Mouse (Mus musculus): ENCODE results near the gene Car6. TPM values are rescaled to one million over a fixed set of nuclear protein-coding genes. Genes with fewer than 3 reads are reported as not detected.

Gene Car6
- polyA plus RNA-seq, 1 experiment from 2014 or later, result not detected

DNA sequence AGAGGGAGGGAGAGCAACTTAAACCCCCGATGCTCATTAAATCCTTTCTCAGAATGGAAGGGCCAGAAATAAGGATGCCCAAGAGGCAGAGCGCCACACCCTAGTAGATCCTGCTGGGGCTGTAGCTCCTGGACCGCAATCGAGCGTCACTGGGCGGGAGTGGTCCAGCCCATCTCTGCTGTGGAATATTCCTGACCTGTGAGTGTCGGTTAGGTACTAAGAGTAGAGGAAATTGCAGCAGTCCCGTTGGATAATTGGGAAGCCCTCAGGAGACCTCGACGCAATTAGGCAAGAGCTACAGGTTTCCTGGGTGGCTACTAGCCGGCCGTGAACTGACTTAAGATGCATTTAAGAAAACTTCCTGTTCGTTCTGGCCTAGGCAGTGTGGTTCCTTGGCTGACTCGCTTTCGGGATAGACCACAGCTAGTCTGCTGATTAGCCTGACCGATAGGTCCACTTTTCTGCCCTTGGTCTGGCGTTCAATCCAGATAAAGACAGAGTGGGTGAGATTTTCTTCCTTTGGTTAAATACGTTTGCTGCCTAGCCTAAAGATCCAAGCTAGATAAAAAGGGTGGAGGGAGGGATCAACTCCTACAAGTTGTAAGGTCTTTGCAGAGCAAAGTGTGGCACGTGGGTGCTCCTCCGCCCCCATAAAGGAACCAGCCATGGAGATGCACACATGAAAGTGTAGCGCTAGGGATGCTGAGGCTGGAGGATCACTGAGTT lies 36.7 kb upstream of the Car6 start:
- peak overlapping the region; percentile 61 for H3K4me2 ChIP-seq
- peaks cover 42% of the 10 kb centered on the region for H3K4me1 ChIP-seq
- peaks cover 22% of the 10 kb centered on the region for H3K36me3 ChIP-seq
- H3K9me3 ChIP-seq, result no peaks in the 10 kb centered on the region
- peak overlapping the region; percentile 93 for H3K4me3 ChIP-seq (replicated peaks)
- peak overlapping the region; percentile 81 for H3K9ac ChIP-seq
- no peaks in the 10 kb centered on the region for H3K27me3 ChIP-seq (replicated peaks)
- ATAC-seq (ENCODE audit: insufficient read depth, low FRiP score, low read depth), result no peak; the same call in 1 of the 2 replicates
- H3K27ac ChIP-seq, result peak overlapping the region; percentile 97
- WGBS, result under 1% methylated on average over 21 of the region's 21 CpGs

DNA sequence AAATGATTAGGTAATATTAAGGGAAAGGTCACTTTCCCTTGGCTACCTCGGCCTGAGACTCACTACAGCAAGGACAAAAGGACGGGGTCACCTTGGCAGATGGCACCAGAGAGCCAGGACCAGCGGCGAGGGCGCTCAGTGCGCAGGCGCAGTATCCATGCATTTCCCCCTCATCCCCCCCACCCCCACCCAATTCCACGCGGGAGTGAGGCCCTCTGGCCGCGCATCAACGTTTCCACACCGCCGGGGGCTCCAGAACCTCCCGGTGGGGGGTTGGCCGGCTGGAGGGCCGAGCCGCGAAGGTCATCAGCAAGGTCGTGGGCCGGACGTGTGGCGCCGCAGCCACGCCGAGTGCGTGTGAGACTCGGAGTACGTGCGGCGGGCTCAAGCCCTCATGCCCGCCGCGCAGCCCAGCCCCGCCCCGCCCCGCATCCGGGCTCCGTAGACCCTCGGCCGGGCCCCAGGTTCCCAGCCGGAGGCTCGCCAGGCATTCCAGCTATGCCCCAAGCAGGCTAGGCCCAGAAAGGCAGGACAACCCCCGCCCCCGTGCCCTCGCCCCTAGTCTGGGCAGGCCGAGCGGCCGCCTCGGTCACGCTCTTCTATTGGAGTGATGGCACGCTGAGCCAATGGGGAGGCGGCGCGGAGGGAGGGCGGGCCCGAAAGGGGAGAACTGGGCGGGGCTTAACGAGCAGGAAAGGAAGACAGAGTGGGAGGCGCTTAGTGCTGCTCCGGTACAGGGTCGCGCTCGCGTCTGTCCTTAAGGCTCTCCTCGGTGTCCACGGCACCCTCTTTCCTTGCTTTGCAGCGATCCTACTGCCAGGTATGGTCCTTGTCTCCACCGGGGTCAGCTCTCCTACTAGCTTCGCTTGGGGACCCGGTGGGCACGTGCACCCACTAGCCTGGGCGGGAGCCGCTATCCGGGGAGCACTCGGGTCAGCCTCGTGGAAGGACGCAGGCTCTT lies 35.7 kb upstream of the Car6 start, which contains the start of gene Eno1:
Gene Eno1, plus strand, starts transcription at position 201 of the 961 bp plus-strand sequence.
- H3K27ac ChIP-seq, result peak within 1 kb of the TSS; percentile 97

DNA sequence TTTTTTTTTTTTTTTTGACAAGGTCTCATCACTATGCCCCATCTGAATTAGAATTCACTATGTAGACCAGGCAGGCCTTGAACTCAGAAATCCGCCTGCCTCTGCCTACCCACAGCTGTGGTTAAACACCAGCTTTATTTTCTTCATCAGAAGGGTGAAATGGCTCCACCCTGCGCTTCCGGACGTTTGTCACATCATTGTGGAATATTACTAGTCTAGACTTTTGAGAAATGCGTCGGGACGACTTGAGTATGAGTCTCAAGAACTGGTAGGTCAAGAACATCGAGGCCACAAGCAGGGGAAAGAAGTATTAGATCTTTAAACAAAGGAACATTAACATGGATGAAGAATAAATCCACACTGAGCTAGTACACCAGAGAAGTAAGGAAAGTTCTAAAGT lies 34.9 kb upstream of the Car6 start:
- H3K4me3 ChIP-seq (replicated peaks), result peak overlapping the region; percentile 93
- peak overlapping the region; percentile 97 for H3K27ac ChIP-seq
- no peaks in the 10 kb centered on the region for H3K27me3 ChIP-seq (replicated peaks)
- H3K4me1 ChIP-seq, result peaks cover 32% of the 10 kb centered on the region
- ATAC-seq (ENCODE audit: insufficient read depth, low FRiP score, low read depth), result no peak
- H3K9ac ChIP-seq, result no peak overlapping the region
- peaks cover 5% of the 10 kb centered on the region for H3K36me3 ChIP-seq
- peak overlapping the region; percentile 65 for H3K4me2 ChIP-seq
- H3K9me3 ChIP-seq, result no peaks in the 10 kb centered on the region
- 71% methylated on average over 8 of the region's 8 CpGs for WGBS

More for the DNA sequence above, 35.7 kb upstream of the Car6 start, which contains the start of gene Eno1:
- Histone ChIP-seq H3K4me2 (peak within 1 kb of the TSS; percentile 65), H3K36me3 (peaks cover 13% of the 10 kb centered on the region), H3K4me3 (replicated peaks) (peak within 1 kb of the TSS; percentile 93), H3K27me3 (replicated peaks) (no peaks in the 10 kb centered on the region), H3K9me3 (no peaks in the 10 kb centered on the region), H3K4me1 (peaks cover 38% of the 10 kb centered on the region), H3K9ac (peak within 1 kb of the TSS; percentile 81)
- WGBS, result under 1% methylated on average over 73 of the region's 78 CpGs
- peak; percentile 98 for ATAC-seq (ENCODE audit: insufficient read depth, low FRiP score, low read depth)

DNA sequence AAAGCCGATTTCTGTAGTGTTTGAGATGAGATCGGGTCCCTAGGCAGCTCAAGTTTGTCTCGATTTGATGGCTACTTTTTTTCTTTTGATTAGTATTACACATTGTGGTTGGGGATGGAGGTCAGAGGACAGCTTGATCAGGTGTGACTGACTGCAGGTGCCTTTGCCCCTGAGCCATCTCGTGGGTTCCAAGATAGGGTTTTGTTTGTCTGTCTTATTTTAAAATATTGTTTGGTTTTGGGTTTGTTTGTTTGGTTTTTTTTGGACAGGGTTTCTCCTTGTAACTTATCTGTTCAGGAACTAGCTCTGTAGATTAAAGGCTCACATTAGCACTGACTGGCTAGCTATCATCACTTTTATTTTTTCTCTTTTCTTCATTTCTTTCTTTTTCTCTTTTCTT lies 34.5 kb upstream of the Car6 start:
- H3K9ac ChIP-seq, result no peak overlapping the region
- no peak overlapping the region for H3K4me2 ChIP-seq
- H3K4me1 ChIP-seq, result peaks cover 33% of the 10 kb centered on the region
- 80% methylated on average over 4 of the region's 4 CpGs for WGBS
- H3K4me3 ChIP-seq (replicated peaks), result no peak overlapping the region
- no peaks in the 10 kb centered on the region for H3K9me3 ChIP-seq
- H3K27ac ChIP-seq, result peak overlapping the region; percentile 46; the same call in 1 of the 2 replicates
- H3K27me3 ChIP-seq (replicated peaks), result no peaks in the 10 kb centered on the region
- no peak for ATAC-seq (ENCODE audit: insufficient read depth, low FRiP score, low read depth)
- peaks cover 3% of the 10 kb centered on the region; the same call in 1 of the 2 replicates for H3K36me3 ChIP-seq

DNA sequence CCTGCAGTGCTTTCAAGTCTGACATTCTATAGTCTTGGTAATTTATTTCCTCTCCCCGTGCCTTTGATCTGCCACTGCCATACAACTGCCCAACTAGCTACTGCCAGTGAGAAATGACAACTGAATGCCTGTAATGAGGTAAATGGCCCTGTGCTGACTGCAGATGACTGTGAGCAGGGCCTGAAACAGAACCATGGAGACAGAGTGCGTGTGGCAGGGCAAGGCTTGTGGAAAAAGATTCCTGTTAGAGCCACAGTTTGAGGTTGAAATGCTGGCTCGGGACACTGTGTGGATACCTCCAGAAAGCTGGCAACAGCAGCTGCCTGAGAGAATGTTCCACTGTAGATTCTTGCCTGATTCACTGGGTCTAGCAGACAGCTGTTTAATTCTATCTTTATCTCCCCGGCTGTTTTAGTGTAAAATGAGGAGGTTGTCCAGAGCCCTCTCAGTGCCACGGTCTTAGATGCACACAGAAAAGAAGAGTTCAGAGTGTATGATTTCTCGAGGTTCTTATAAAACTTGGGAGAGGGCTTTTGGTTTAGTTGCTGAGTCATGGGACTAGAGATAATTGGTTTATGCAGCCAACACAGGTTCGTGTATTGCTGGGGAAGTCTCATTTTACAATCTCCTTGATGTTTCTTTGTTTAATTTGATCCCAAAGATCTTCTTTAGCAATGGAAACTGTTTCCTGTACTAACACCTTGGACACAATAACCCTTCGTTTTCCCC lies 33.6 kb upstream of the Car6 start:
- Histone ChIP-seq H3K4me3 (replicated peaks) (no peak overlapping the region), H3K4me2 (no peak overlapping the region; the same call in 1 of the 2 replicates), H3K27ac (peak overlapping the region; percentile 46), H3K4me1 (peaks cover 31% of the 10 kb centered on the region), H3K9ac (no peak overlapping the region), H3K36me3 (no peaks in the 10 kb centered on the region), H3K9me3 (no peaks in the 10 kb centered on the region), H3K27me3 (replicated peaks) (no peaks in the 10 kb centered on the region)
- ATAC-seq (ENCODE audit: insufficient read depth, low FRiP score, low read depth), result no peak
- 37% methylated on average over 8 of the region's 8 CpGs for WGBS

DNA sequence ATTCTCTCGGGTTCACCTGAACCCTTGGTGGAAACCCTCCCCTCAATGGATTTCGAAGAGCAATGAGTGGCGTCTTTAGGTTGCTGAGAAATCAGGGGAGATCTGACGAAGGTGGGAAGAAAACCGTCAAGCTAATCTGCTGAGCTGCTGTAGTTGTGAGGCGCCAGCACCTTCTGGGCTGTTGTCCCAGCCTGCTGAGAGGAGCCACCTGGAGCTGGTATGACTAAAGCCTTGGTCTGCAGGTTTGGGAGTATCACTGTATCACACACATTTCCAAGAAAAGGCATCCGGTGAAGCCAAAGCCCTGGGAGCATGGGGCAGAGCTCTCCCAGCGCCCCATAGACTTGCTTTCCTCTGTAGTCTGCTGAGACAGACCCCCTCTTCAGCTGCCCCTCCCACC lies 30.7 kb upstream of the Car6 start:
- WGBS, result 50% methylated on average over 8 of the region's 8 CpGs
- H3K4me3 ChIP-seq (replicated peaks), result no peak overlapping the region

DNA sequence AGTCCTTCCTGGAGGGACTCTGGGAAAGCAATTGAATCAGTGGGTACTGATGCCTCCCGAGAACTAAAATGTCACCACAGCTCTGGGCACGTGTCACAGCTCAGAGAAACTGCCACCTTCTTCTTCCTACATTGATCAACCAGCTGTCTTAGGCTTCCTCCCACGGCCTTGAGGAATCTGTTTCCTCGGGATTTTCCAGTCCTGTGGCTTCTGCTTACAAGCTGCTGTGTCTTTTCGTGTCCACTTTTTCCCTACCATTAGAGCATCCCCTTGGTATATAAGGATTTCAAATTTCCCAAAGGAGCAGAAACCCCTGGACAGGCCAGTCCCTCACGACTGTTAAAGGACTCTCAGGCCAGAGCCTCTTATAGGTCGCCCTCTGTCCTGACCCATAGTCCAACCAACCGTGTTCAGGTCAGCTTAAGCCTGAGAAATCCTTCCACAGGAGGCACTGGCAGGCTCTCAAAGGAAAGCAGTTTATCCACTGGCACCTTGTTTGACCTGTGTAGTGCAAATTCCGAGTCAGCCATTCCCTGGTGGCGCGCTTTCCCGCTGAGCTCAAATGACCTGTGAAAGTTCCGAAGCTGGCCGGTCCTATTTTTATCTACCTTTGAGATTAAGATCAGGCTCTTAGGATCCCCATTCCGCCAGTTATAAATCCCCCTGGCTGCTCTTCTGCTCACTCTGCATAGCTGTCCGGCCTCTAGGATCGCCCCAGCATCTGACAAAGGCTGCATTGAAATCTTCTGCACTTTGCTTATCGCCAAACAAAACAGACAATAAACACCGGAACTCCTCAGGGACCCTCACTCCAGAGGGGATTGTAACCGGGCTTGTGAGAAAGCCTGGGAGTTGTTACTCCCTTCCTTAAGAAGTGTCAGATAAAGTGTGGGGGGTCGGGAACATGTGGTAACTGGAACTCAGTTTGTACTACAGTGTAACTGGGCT lies 29.6 kb upstream of the Car6 start:
- H3K9ac ChIP-seq, result no peak overlapping the region
- no peak for ATAC-seq (ENCODE audit: insufficient read depth, low FRiP score, low read depth)
- H3K4me2 ChIP-seq, result no peak overlapping the region
- H3K36me3 ChIP-seq, result no peaks in the 10 kb centered on the region
- H3K4me3 ChIP-seq (replicated peaks), result no peak overlapping the region
- no peaks in the 10 kb centered on the region for H3K27me3 ChIP-seq (replicated peaks)
- peaks cover 23% of the 10 kb centered on the region for H3K4me1 ChIP-seq
- WGBS, result 30% methylated on average over 21 of the region's 21 CpGs
- H3K9me3 ChIP-seq, result no peaks in the 10 kb centered on the region
- 0 out of 2 replicates have a peak overlapping the region, but pooled peaks have one; percentile 16 for H3K27ac ChIP-seq

More for the DNA sequence above, 30.7 kb upstream of the Car6 start:
- Histone ChIP-seq H3K4me2 (no peak overlapping the region), H3K4me1 (peaks cover 21% of the 10 kb centered on the region), H3K27me3 (replicated peaks) (no peaks in the 10 kb centered on the region), H3K36me3 (no peaks in the 10 kb centered on the region), H3K27ac (no peak overlapping the region), H3K9ac (no peak overlapping the region), H3K9me3 (no peaks in the 10 kb centered on the region)
- ATAC-seq (ENCODE audit: insufficient read depth, low FRiP score, low read depth), result no peak

DNA sequence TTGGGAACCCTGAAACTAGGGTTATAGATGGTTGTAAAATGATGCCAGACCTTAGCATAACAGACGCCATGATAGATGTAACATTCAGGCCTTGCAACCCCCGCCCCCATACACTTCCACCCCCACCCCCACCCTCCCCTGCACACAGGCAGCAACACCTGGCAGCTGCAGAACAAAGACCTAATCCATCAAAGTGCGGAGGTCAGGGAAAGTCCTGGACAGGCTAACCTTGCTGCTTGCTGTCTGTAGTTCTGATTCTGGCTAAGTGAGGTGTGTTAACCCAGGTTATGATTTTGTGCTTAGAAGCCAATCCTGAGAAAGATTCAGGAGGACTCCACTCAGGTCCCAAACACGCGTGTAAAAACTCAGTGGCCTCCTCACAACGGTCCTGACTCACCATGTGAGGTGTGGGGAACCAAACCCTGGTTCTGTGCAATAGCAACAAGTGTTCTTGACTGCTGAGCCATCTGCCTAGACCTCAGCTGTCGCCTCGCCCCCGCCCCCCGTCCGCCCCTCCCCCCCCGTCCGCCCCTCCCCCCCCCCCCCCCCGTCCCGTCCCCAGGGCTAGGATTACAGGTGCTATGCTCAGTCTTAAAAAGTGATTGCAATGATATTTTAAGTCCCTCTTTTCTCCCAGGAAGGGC lies 28.7 kb upstream of the Car6 start:
- WGBS, result 40% methylated on average over 6 of the region's 15 CpGs
- peaks cover 23% of the 10 kb centered on the region for H3K4me1 ChIP-seq
- H3K9ac ChIP-seq, result no peak overlapping the region
- no peaks in the 10 kb centered on the region for H3K36me3 ChIP-seq
- no peak for ATAC-seq (ENCODE audit: insufficient read depth, low FRiP score, low read depth)
- H3K27ac ChIP-seq, result no peak overlapping the region
- no peak overlapping the region for H3K4me3 ChIP-seq (replicated peaks)
- no peaks in the 10 kb centered on the region for H3K9me3 ChIP-seq
- no peaks in the 10 kb centered on the region for H3K27me3 ChIP-seq (replicated peaks)
- no peak overlapping the region for H3K4me2 ChIP-seq

DNA sequence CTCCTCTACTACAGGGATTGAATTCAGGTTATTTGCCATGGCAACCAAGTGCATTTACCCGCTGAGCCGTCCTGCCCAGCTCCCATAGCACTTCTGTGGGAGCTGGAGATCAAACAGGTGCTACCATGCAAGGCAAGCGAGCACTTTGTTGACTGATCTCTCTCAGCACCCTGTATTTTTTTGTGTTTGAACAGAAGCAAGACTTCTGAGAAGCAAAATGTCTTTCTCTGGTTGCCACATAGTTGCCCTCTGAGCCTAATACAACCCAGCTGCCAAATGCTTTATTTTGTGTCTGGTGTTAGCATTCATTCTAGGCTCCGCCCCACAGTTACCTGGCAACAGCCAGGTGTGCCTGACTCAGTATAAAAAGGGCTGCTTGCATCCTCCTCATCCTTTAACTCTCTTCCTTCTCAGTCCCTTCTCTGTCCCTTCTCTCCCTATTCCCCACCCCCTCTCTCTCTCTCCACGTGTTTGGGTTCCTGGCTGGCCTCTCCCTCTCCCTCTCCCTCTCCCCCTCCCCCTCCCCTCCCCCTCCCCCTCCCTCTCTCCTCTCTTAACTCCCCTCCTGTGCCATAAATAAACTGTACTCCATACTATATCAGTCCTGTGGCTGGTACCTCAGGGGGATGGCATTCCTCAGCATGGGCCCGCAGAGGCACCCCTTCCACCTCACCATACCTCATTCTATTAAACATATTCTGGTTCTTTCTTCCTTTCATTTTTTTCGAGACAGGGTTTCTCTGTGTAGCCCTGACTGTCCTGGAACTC lies 27.6 kb upstream of the Car6 start:
- H3K4me1 ChIP-seq, result peaks cover 18% of the 10 kb centered on the region
- no peak overlapping the region for H3K4me3 ChIP-seq (replicated peaks)
- H3K36me3 ChIP-seq, result no peaks in the 10 kb centered on the region
- H3K9me3 ChIP-seq, result no peaks in the 10 kb centered on the region
- H3K4me2 ChIP-seq, result no peak overlapping the region
- WGBS, result 40% methylated on average over 7 of the region's 7 CpGs
- H3K27ac ChIP-seq, result no peak overlapping the region
- H3K9ac ChIP-seq, result no peak overlapping the region
- H3K27me3 ChIP-seq (replicated peaks), result no peaks in the 10 kb centered on the region
- no peak for ATAC-seq (ENCODE audit: insufficient read depth, low FRiP score, low read depth)

All from stomach, embryonic 15.5 days (tissue).